Mouse (Mus musculus): ENCODE results near the gene Zfp459. TPM values are rescaled to one million over a fixed set of nuclear protein-coding genes. Genes with fewer than 3 reads are reported as not detected.
"Not testable (repeated sequence)": the region's sequence is repeated elsewhere in the genome, so short reads cannot be mapped to it uniquely, and the experiment has no call there.

Gene Zfp459
- total and polyA plus RNA-seq, 3 experiments: not detected

GRCm38 (mm10) chr13:67437095-67437494, 15.9 kb upstream of the Zfp459 start:
- not testable (repeated sequence) for DNase-seq (ENCODE audit: low read depth, low spot score); H3K27ac ChIP-seq (ENCODE audit: control insufficient read depth, low read depth, low read length); H3K27me3 ChIP-seq (ENCODE audit: control insufficient read depth in 1 of 2, insufficient read depth in 2 of 2, low read length in 2 of 2); H3K4me3 ChIP-seq (ENCODE audit: control insufficient read depth in 1 of 2, insufficient read depth in 1 of 2, low read depth in 2 of 2, low read length in 2 of 2); H3K36me3 ChIP-seq (ENCODE audit: control insufficient read depth in 1 of 2, insufficient read depth in 2 of 2, low read length in 2 of 2); H3K9me3 ChIP-seq (replicated peaks; ENCODE audit: insufficient read depth, low read length); H3K4me1 ChIP-seq (ENCODE audit: control insufficient read depth in 1 of 2, insufficient read depth in 2 of 2, low read length in 2 of 2); H3K79me2 ChIP-seq (ENCODE audit: control insufficient read depth, insufficient read depth, low read length, poor library complexity); H3K9ac ChIP-seq (ENCODE audit: control insufficient read depth, low read depth, low read length, poor library complexity, severe bottlenecking)

GRCm38 (mm10) chr13:67428116-67428515, 6.9 kb upstream of the Zfp459 start:
- no peaks in the 10 kb centered on the region for H3K9me3 ChIP-seq (replicated peaks; ENCODE audit: insufficient read depth, low read length)
- H3K27me3 ChIP-seq (ENCODE audit: control insufficient read depth in 1 of 2, insufficient read depth in 2 of 2, low read length in 2 of 2): no peaks in the 10 kb centered on the region
- no peaks in the 10 kb centered on the region for H3K79me2 ChIP-seq (ENCODE audit: control insufficient read depth, insufficient read depth, low read length, poor library complexity)
- H3K27ac ChIP-seq (ENCODE audit: control insufficient read depth, low read depth, low read length): no peak overlapping the region
- H3K4me1 ChIP-seq (ENCODE audit: control insufficient read depth in 1 of 2, insufficient read depth in 2 of 2, low read length in 2 of 2): no peaks in the 10 kb centered on the region
- H3K4me3 ChIP-seq (ENCODE audit: control insufficient read depth in 1 of 2, insufficient read depth in 1 of 2, low read depth in 2 of 2, low read length in 2 of 2): no peak overlapping the region
- no peak overlapping the region for H3K9ac ChIP-seq (ENCODE audit: control insufficient read depth, low read depth, low read length, poor library complexity, severe bottlenecking)
- no peak for DNase-seq (ENCODE audit: low read depth, low spot score)
- TF ChIP-seq TBP (IDR thresholded peaks at IDR 0.05; ENCODE audit: low read depth, low read length) (no peak), POLR2AphosphoS5 (IDR thresholded peaks at IDR 0.05; ENCODE audit: borderline replicate concordance, low read depth, low read length) (no peak), GABPA (IDR thresholded peaks at IDR 0.05; ENCODE audit: low read depth, low read length) (no peak), USF1 (IDR thresholded peaks at IDR 0.05; ENCODE audit: low read depth, low read length) (no peak), MAFK (IDR thresholded peaks at IDR 0.05; ENCODE audit: borderline replicate concordance, low read depth, low read length) (no peak), SIN3A (IDR thresholded peaks at IDR 0.05; ENCODE audit: low read length) (no peak), CHD1 (IDR thresholded peaks at IDR 0.05; ENCODE audit: low read depth, low read length) (no peak), NRF1 (IDR thresholded peaks at IDR 0.05; ENCODE audit: insufficient read depth, low read depth, low read length, poor library complexity, severe bottlenecking) (no peak), MYC (IDR thresholded peaks at IDR 0.05; ENCODE audit: low read depth, low read length) (no peak), ETS1 (IDR thresholded peaks at IDR 0.05; ENCODE audit: low read depth, low read length) (no peak), POLR2A (IDR thresholded peaks at IDR 0.05; ENCODE audit: control insufficient read depth in 1 of 2, insufficient read depth in 1 of 2, low read depth in 1 of 2, low read length in 2 of 2, poor library complexity in 1 of 2) (no peak), MXI1 (IDR thresholded peaks at IDR 0.05; ENCODE audit: low read depth, low read length) (no peak), GATA1 (IDR thresholded peaks at IDR 0.05; ENCODE audit: low read depth, low read length) (no peak), BHLHE40 (IDR thresholded peaks at IDR 0.05; ENCODE audit: borderline replicate concordance, low read depth, low read length) (no peak)
- H3K36me3 ChIP-seq (ENCODE audit: control insufficient read depth in 1 of 2, insufficient read depth in 2 of 2, low read length in 2 of 2): no peaks in the 10 kb centered on the region

- not testable (repeated sequence) for H3K9ac ChIP-seq (ENCODE audit: control insufficient read depth, low read depth, low read length, poor library complexity, severe bottlenecking); H3K4me1 ChIP-seq (ENCODE audit: control insufficient read depth in 1 of 2, insufficient read depth in 2 of 2, low read length in 2 of 2); DNase-seq (ENCODE audit: low read depth, low spot score); H3K9me3 ChIP-seq (replicated peaks; ENCODE audit: insufficient read depth, low read length); H3K79me2 ChIP-seq (ENCODE audit: control insufficient read depth, insufficient read depth, low read length, poor library complexity); H3K27me3 ChIP-seq (ENCODE audit: control insufficient read depth in 1 of 2, insufficient read depth in 2 of 2, low read length in 2 of 2); H3K4me3 ChIP-seq (ENCODE audit: control insufficient read depth in 1 of 2, insufficient read depth in 1 of 2, low read depth in 2 of 2, low read length in 2 of 2); H3K27ac ChIP-seq (ENCODE audit: control insufficient read depth, low read depth, low read length); H3K36me3 ChIP-seq (ENCODE audit: control insufficient read depth in 1 of 2, insufficient read depth in 2 of 2, low read length in 2 of 2)
Measured at GRCm38 (mm10) chr13:67425699-67426098, 4.5 kb upstream of the Zfp459 start.

- not testable (repeated sequence) for H3K36me3 ChIP-seq (ENCODE audit: control insufficient read depth in 1 of 2, insufficient read depth in 2 of 2, low read length in 2 of 2); H3K27ac ChIP-seq (ENCODE audit: control insufficient read depth, low read depth, low read length); H3K4me3 ChIP-seq (ENCODE audit: control insufficient read depth in 1 of 2, insufficient read depth in 1 of 2, low read depth in 2 of 2, low read length in 2 of 2); H3K27me3 ChIP-seq (ENCODE audit: control insufficient read depth in 1 of 2, insufficient read depth in 2 of 2, low read length in 2 of 2); H3K4me1 ChIP-seq (ENCODE audit: control insufficient read depth in 1 of 2, insufficient read depth in 2 of 2, low read length in 2 of 2); H3K9ac ChIP-seq (ENCODE audit: control insufficient read depth, low read depth, low read length, poor library complexity, severe bottlenecking); H3K9me3 ChIP-seq (replicated peaks; ENCODE audit: insufficient read depth, low read length); H3K79me2 ChIP-seq (ENCODE audit: control insufficient read depth, insufficient read depth, low read length, poor library complexity); DNase-seq (ENCODE audit: low read depth, low spot score)
Measured at GRCm38 (mm10) chr13:67422532-67422931, 1.3 kb upstream of the Zfp459 start.
